Mouse (Mus musculus) heart, adult 9 months (tissue): ENCODE results near the gene Spns3.

Experiments used
- DNase-seq, 2 experiments: peaks; one replicate each; pipeline ENCODE4 v3.0.0; 2022; ENCODE audit warnings: low spot score in 2 of 2

The Spns3 gene

GRCm38 (mm10) chr11:72514967-72515366, 35.3 kb downstream of the Spns3 start:
- no peak for DNase-seq

- DNase-seq, result no peak
These were observed 41.7 kb downstream of the Spns3 start for GRCm38 (mm10) chr11:72508651-72509050.

DNA sequence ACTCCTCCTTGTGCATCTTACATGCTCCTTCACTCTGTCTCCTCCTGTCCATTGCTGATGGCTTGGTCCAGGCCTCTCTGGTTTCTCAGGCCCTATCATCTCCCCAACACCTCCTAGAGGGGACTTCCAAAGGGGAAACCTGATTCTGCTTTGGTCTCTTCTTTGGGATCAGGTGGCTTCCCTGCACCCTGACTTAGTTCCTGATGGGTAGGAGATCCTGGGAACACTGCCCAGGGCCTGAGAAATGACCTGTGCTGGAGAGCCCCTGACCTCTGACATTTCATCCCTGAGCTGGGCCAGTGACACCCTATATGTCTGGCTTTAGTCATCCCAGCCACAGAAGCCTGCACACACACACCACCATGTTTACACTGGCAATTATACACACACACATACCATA, 42.7 kb downstream of the Spns3 start:
- no peak for DNase-seq

DNA sequence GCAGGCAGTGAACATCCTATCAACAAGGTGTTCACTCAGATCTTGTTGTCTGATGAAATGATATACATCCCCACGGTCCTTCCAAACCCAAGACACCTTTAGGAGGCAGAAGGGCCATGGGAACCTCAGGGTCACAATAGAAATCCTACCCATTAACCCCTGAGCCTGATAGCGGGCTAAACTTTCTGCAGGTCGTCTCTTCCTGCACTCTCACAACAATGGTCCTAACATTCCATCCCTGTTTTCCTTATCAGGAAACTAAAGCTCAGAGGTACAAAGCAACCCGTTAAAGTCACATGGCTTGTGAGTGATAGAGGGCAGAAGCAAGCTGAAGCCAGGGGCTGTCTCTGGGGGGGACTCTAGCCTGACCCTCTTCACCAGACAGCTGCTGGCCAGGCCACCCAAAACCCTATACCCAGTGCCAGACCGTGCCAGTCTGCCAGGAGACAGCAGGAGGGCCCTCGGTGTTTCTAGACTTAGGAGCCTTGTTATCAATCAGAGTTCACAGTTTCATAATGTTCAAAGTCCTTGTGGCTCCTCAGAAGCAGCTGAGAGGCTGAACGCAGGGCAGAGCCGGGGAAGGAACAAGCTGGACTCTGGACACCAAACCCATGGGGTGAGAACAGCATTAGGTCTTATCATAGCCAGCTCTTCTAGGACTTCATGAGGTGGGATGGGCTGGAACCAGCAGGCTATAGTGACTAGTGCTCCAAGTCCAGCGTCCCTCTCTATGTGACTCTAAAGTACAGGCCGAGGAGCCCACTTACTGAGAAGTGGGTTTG, 46.1 kb downstream of the Spns3 start:
- DNase-seq, result no peak

DNA sequence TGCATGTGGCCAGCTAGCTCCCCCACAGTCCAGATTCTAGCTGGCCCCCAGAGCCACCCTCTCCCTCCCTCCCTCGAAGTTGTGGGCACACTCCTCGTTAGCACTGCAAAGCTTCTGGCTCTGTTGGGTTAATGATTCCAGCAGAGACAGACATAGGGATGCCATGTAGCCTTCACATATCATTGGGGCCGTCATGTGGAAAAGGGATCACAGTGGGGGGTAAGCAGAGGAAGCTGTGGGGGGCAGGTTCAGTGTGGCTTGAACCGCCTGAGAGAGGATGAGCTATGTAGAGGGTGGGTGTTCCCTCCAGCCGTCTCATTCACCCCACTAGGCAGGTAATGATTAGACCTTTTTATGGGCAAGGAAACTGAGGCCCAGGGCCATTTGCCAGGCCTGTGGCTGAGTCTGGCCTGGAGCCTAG, 46.8 kb downstream of the Spns3 start:
- DNase-seq, result no peak

DNA sequence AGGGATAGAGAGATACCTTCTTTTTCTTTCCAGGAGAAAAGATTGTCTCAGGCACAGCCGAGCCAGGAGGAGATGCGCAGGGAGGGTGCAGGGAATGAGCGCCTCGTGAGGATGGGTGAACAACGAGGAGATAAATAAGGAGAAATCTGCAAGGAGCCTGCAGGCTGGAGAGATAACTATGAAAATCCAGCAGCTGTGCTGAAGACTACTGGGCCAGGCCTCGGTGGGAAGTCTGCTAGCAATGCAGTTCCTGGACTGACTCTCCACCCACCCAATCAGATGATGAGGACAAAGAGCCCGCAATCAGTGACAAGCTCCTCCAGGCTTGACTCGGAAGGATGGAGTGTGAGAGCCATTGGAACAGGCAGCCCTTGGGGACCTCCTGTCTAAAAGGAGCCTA, 48.1 kb downstream of the Spns3 start:
- DNase-seq, result no peak

- DNase-seq, result no peak
These were observed 48.8 kb downstream of the Spns3 start for GRCm38 (mm10) chr11:72501426-72502002.

DNA sequence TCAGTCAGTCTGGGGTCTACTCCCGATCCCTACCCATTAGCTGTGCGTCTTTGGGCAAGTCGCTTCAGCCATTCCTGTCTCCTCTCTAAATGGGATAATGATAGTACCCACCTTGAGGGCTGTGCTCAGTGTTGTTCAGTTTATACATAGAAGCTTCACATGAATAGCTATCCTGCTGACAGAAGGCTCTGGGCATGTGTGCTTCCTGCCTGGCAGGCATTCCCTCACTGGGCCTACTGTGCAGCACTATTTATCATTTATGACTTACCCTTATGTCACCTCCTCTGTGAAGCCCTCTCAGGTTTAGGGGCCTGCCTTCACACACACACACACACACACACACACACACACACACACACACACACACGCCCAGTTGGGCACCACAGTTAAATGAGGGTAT, 50.2 kb downstream of the Spns3 start:
- no peak for DNase-seq

DNA sequence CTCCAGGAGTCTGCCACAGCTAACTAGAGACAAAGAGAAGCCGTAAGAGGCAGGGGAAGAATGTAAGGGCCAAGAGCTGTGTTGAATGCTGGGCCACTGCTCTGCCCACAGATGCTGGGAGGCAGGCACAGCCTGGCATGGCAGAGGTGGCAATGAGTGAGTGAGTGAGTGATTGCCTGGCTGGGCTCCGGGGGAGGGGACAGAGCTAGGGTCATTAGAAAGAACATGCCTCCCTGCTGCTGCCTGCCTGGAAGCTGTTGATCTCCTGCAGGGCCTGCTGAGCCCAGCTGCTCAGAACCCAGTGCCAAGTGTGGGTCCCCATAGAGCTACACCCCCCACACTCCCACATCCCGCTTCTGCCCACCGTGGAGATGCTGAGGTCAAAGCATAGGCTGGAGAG, 52.9 kb downstream of the Spns3 start:
- no peak for DNase-seq

- no peak for DNase-seq
These were observed 53.5 kb downstream of the Spns3 start for GRCm38 (mm10) chr11:72496775-72497174.

- no peak for DNase-seq
These were observed 54.2 kb downstream of the Spns3 start for GRCm38 (mm10) chr11:72496066-72496465.

DNA sequence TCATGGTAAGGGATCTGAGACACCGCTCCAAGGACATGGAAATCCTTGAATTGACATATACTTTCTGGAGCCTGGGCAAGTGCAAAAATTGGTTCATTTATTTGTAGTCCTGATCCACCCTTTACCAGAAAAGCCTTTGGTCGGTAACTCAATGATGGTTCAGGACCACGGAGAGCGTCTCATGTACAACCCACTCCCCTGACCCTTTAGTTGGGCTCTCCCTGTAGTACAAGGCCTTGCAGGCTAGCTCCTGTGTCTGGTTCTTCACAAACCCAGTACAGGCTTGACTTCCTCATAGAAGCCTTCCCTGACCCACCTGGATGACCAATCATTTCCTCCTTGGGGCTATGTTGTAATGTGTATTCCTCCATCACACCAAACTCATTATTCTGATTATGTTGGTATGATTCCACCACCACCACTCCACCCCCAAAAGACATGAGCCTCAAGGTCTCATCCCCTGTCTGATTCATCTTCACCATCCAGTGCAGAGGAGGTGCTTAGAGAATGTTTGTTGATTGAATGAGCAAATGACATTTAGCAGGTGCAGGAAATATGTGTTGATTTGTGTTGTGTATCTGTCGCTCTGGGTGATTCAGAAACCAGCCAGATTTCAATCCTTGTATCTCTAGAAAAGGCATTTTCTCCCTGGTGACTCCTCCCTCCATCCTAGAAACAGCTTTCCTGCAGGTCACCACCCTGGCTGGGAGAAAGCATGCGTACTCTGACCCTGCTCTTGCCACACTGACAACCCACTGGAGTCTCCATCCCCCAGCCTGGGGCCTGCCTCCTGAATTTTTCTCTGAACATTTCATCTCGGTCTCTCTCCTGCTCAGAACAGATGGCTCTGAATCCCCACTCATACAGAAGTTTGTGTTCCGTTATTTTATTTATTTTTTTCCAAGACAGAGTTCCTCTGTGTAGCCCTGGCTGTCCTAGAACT, 56.0 kb downstream of the Spns3 start:
- no peak for DNase-seq

DNA sequence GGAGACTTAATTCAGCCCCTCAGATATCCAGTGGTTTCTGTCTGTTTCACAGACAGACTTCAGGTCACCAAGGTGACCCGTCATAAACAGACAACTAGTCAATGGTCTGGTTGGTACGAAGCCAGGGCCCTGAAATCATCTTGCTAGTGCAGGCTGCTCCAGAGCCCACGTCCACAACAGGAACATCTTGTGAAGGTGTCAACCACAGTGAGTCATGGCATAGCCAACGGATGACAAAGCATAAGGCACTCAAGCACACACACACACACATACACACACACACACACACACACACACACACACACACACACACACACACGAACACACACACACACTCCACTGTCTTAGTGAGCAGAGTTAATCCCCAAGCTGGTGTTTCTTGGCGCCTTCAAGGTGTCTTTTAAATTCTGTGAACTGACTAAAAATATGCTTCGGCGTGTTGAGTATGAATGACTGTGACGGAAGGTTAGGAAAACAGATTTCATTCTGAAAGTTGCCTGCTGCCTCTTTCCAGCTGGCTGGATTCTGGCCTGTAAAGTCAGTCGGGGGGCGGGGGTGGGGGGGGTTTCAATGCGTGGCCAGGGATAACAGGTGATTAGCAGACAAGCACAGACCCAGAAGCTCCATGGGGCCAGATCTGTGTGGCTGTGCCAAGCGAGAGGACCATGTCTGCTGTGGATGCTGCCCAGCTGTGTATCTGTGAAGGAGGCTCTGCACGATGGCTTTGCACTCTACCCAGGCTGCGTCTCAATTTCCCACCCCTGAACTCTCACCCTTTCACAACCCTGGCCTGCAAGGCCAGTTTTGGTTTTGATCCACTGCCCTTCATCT, 59.0 kb downstream of the Spns3 start:
- no peak for DNase-seq

- DNase-seq, result peak; percentile 93 to 94
These were observed 60.4 kb downstream of the Spns3 start, which contains the start of gene Spns2 for GRCm38 (mm10) chr11:72489881-72490301. Gene Spns2, minus strand, starts transcription at chr11:72489904.

DNA sequence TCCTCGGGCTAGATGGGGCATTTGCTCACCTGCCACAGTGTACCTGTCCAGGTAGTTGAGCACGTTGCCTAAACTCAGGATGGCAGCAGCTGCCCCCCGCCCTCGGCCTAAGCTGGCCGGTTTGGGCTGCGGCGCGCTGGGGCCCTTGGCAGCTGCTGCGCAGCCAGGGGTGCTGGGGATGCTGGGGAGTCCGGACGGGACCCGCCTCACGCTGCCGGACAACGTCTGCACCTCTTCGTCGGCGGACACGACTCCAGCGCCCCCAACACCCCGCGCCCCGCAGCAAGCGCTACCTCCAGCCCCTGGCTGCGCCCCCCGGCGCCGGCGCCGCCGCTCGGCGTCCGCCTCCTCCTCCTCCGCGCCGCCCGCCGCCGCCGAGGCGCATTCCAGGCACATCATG, 60.9 kb downstream of the Spns3 start:
- no peak for DNase-seq

GRCm38 (mm10) chr11:72488753-72489271, 61.5 kb downstream of the Spns3 start:
- peak in 1 of 2 experiments; percentile 12 for DNase-seq

GRCm38 (mm10) chr11:72487739-72488138, 62.6 kb downstream of the Spns3 start:
- no peak for DNase-seq

DNA sequence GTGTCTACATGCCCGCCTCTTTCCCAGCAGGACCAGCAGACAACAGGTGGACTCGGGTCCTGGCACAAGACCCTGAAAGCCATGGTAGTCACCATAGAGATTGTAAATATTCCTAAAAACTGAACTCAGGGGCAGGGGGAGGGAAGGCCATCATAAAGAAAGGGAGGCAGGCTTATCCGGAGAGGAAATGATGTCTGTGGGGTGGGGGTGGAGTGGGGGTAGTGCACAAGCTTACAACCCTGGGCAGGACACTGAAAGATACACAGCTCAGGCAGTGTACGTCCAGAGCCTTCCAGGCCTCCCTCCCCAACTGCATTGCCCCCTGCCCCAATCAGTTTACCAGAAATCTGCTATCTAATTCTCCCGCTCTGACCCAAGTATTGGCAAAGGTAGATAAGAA, 63.1 kb downstream of the Spns3 start:
- no peak for DNase-seq

GRCm38 (mm10) chr11:72485960-72486359, 64.3 kb downstream of the Spns3 start:
- DNase-seq, result no peak

GRCm38 (mm10) chr11:72485157-72485556, 65.1 kb downstream of the Spns3 start:
- no peak for DNase-seq

GRCm38 (mm10) chr11:72484549-72484948, 65.8 kb downstream of the Spns3 start:
- DNase-seq, result no peak
